Mouse (Mus musculus) heart, adult 2 months (tissue): ENCODE data around the gene Sdr39u1. TPM values are rescaled to one million over a fixed set of nuclear protein-coding genes. Genes with fewer than 3 reads are reported as not detected.

Source experiments
- DNase-seq, 2 experiments: peaks; one replicate each; pipeline ENCODE4 v3.0.0; 2021
- H3K27ac ChIP-seq: fragments of 200-600 bp; 2 replicates; pipeline ENCODE4 v1.8.1; 2022
- H3K27me3 ChIP-seq: fragments of 200-500 bp; 2 replicates; pipeline ENCODE4 v1.6.1; 2012; ENCODE audit warnings: mild to moderate bottlenecking, low read length, inconsistent platforms, mixed read lengths; ENCODE audit not compliant: control insufficient read depth, insufficient read depth
- H3K36me3 ChIP-seq: fragments of 200-500 bp; 2 replicates; pipeline ENCODE4 v1.6.1; 2012; ENCODE audit warnings: low read length, inconsistent platforms; ENCODE audit not compliant: control insufficient read depth, insufficient read depth
- H3K4me1 ChIP-seq: fragments of 200-500 bp; 2 replicates; pipeline ENCODE4 v1.6.1; 2011; ENCODE audit warnings: low read length; ENCODE audit not compliant: control insufficient read depth, insufficient read depth
- H3K4me3 ChIP-seq: fragments of 200-600 bp; 2 replicates; pipeline ENCODE4 v1.8.1; 2022
- H3K79me2 ChIP-seq: fragments of 200-500 bp; replicated peaks from 2 replicates; pipeline ENCODE4 v1.6.1; 2012; ENCODE audit warnings: mild to moderate bottlenecking, inconsistent platforms, low read length, moderate library complexity, mixed read lengths; ENCODE audit not compliant: control insufficient read depth, insufficient read depth
- H3K9ac ChIP-seq: fragments of 200-500 bp; 2 replicates; pipeline ENCODE4 v1.6.1; 2012; ENCODE audit warnings: low read depth, mild to moderate bottlenecking, control low read depth, inconsistent platforms, low read length, mixed read lengths
- CTCF ChIP-seq: fragments of 200-600 bp; IDR thresholded peaks from 2 replicates; pipeline ENCODE4 v1.8.1; 2022; ENCODE audit warnings: antibody characterized with exemption, mild to moderate bottlenecking, moderate library complexity
- EP300 ChIP-seq: fragments of 200-500 bp; IDR thresholded peaks from 2 replicates; pipeline ENCODE4 v1.6.1; 2011; ENCODE audit warnings: low read depth, low read length, control low read depth; ENCODE audit not compliant: insufficient read depth
- POLR2A ChIP-seq: fragments of 200-500 bp; IDR thresholded peaks from 2 replicates; pipeline ENCODE4 v1.6.1; 2011; ENCODE audit warnings: mild to moderate bottlenecking, low read depth, low read length, control low read depth; ENCODE audit not compliant: insufficient read depth
- WGBS: fragments of 180-500 bp; shearing (Covaris S2); methylation state at CpG from one replicate; pipeline ENCODE4 v1.1.7; 2018; 5-methylcytosine and 5-hydroxymethylcytosine counted together
- intact Hi-C: fragments of 180-260 bp; cut with DNase I; formaldehyde crosslinking; loops from one replicate; pipeline ENCODE4 v1.15.1; 2025
- polyA plus RNA-seq: library from polyadenylated mRNA; depleted of rRNA; stranded (reverse); fragments of >200 nt; gene quantifications from 2 replicates; pipeline ENCODE4 v1.2.3, GENCODE M21; 2012
- total RNA-seq, 2 experiments: library from RNA; stranded (reverse); gene quantifications; 2 replicates each; pipeline ENCODE4 v1.2.3; 2021

Gene Sdr39u1
- total and polyA plus RNA-seq, 3 experiments = 112 to 142 (median 127) TPM

DNA sequence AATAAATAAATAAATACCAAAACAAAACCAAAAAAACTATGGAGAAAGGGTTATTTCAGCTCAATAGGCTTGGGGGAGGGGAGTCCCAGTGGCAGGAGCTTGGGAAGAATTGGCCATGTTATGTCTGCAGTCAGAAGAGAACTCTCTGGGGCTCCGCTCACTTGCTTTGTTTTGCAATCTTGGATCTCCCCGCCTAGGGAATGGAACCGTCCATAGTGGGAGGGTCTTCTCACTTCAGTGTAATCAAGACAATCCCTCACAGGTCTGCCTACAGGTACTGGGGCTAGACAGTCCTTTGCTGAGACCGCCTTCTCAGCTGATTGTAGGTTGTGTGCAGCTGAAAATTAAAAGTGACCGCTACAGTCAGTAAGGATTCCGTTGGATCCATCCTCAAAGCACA is 30.6 kb downstream of the Sdr39u1 start:
- Histone ChIP-seq H3K9ac (no peak overlapping the region), H3K79me2 (no peaks in the 10 kb centered on the region), H3K27me3 (no peaks in the 10 kb centered on the region), H3K36me3 (no peaks in the 10 kb centered on the region), H3K27ac (no peak overlapping the region), H3K4me3 (no peak overlapping the region), H3K4me1 (peaks cover 5% of the 10 kb centered on the region; the same call in 1 of the 2 replicates)
- WGBS = 95% methylated on average over 6 of the region's 6 CpGs
- TF ChIP-seq POLR2A (no peak), EP300 (no peak), CTCF (no peak)
- no peak for DNase-seq
- intact Hi-C loops = no loop called here

DNA sequence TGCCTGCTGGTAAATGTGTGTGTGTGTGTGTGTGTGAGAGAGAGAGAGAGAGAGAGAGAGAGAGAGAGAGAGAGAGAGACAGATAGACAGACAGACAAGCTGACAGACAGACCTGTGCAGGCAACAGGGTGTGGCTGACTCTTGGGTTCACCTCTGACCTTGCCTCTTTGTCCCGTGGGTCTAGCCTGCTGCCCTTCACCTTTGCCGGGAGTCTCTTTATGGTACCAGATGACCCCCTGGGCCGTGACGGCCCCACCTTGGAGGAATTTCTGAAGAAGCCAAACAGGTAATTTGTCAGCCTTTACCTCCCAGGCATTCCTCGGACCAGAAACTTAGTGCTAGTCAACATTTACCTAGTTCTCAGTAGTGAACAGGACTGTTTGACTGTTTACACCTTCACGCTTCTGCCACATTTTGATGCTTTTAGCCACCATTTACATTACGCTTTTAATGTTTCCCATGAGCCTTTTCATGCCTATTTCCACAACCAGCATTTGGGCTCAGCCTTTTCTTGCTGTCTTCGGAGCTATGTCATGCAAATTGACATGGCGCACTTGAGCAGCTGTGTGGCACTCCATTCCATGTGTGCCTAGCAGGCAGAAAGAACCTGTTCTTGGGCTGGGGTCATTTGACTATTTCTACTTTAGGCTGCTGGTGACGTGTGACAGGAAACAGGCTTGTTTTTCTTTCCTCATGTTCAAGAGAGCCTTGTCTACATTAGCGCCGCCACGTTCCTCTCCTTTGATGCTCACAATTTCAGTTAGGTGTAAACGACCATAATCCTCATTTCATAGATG is 31.7 kb downstream of the Sdr39u1 start:
- Histone ChIP-seq H3K4me1 (no peaks in the 10 kb centered on the region; the same call in 1 of the 2 replicates), H3K27ac (no peak overlapping the region), H3K9ac (no peak overlapping the region), H3K79me2 (no peaks in the 10 kb centered on the region), H3K27me3 (no peaks in the 10 kb centered on the region), H3K36me3 (no peaks in the 10 kb centered on the region), H3K4me3 (no peak overlapping the region)
- intact Hi-C loops = no loop called here
- TF ChIP-seq CTCF (no peak), EP300 (no peak), POLR2A (no peak)
- no peak for DNase-seq
- 87% methylated on average over 14 of the region's 14 CpGs for WGBS

DNA sequence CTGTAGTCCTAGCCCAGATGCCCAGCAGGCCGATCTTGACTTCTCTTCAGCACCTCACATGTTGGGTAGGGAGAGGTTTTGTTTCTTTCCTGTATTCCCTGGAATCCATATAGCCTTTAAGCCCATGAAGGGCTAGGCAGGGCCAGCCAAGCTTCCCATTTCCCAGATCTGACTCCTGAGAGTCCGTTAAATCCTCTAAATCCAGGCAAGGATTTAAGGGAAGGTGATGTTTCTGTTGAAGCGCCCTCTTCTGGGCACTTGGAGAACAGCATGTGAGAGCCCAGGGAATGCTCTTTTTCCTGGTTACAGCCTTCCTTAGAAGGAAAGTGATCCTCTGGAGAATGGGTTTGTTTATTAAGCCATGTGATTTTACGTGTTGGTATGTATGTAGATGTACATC is 33.1 kb downstream of the Sdr39u1 start:
- Histone ChIP-seq H3K4me1 (no peaks in the 10 kb centered on the region), H3K79me2 (no peaks in the 10 kb centered on the region), H3K27ac (no peak overlapping the region), H3K36me3 (no peaks in the 10 kb centered on the region), H3K27me3 (no peaks in the 10 kb centered on the region), H3K9ac (no peak overlapping the region), H3K4me3 (no peak overlapping the region)
- 34% methylated on average over 4 of the region's 4 CpGs for WGBS
- peak; percentile 97 for TF ChIP-seq CTCF
- no peak for TF ChIP-seq EP300
- peak in 1 of 2 experiments; percentile 76 for DNase-seq
- intact Hi-C loops = loop anchor here (2.0 kb wide), 1 partner anchor 86 kb away; no protein-coding TSS in a partner anchor

DNA sequence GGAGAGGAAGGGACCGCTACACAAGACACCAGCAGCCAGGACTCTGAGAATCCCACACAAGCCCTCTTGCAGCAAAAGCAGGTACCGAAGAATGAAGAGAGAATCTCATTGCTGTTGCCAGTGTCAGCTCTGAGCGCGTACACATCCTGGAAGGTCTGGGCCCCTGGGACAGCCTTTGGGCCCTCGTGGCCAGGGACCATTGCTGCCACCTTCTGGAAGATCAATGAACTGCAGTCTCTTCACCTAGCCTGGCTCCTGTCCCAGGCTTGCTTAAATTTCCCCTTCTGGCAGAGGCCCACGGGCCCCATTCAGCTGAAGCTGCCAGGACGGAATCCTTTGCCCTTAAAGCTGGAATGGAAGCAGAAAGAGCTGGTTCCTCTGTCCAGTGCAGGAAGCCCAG is 36.3 kb downstream of the Sdr39u1 start:
- Histone ChIP-seq H3K27ac (no peak overlapping the region), H3K4me1 (no peaks in the 10 kb centered on the region), H3K79me2 (0 out of 2 replicates have a peak, but pooled peaks cover 1% of the 10 kb centered on the region), H3K27me3 (no peaks in the 10 kb centered on the region), H3K36me3 (no peaks in the 10 kb centered on the region), H3K9ac (no peak overlapping the region), H3K4me3 (no peak overlapping the region)
- peak; percentile 79 to 81 for DNase-seq
- no peak for TF ChIP-seq POLR2A
- peak; percentile 99 for TF ChIP-seq CTCF
- peak; percentile 85 for TF ChIP-seq EP300
- intact Hi-C loops = loop anchor here (1.0 kb wide), 1 partner anchor 41 kb away; no protein-coding TSS in a partner anchor
- WGBS = 18% methylated on average over 7 of the region's 7 CpGs

DNA sequence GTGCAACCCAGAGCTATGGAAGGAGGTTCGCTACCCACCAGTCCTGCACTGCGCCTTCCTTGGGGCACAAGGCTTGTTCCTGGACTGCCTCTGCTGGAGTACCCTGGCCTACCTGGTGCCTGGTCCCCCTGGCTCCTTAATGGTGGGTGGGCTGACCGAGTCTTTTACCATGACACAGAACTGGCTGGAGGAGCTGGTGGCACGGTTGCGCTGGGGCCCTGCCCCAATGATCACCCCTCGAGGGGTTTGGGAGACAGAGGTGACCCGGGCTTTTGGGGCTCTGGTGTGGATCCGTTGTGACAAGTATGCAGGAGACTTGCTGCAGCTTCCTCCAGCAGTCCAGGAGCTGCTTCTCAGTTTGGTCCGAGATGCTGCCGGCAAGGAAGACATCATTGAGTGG is 37.1 kb downstream of the Sdr39u1 start:
- Histone ChIP-seq H3K36me3 (no peaks in the 10 kb centered on the region), H3K27ac (no peak overlapping the region), H3K27me3 (no peaks in the 10 kb centered on the region), H3K4me1 (peaks cover 1% of the 10 kb centered on the region; the same call in 1 of the 2 replicates), H3K4me3 (no peak overlapping the region), H3K9ac (no peak overlapping the region), H3K79me2 (0 out of 2 replicates have a peak, but pooled peaks cover 1% of the 10 kb centered on the region)
- intact Hi-C loops = loop anchor here (1.0 kb wide), 1 partner anchor 41 kb away; no protein-coding TSS in a partner anchor
- no peak for DNase-seq
- TF ChIP-seq POLR2A = no peak
- TF ChIP-seq CTCF = no peak
- no peak for TF ChIP-seq EP300
- 92% methylated on average over 10 of the region's 10 CpGs for WGBS

DNA sequence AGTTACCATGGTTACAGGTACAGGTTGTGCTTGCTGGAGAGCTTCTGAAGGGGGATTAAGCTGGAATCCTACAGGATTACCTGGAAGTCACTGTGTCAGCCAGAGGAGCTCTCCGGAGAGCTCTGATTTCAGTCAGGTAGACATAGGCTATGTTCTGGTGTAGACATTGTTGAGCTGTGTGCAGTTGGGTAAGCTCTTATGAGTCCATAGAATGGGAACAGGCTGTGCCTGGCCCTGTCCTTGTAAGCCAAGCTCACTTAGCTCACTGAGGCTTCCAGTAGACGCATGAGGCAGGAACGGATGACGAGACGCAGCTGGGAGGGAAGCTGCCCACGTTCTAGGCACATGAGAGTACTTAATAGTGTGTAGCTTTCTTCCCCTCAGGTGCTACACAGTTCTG is 37.9 kb downstream of the Sdr39u1 start:
- no peaks in the 10 kb centered on the region for H3K27me3 ChIP-seq
- no peak overlapping the region for H3K4me3 ChIP-seq
- 0 out of 2 replicates have a peak, but pooled peaks cover 1% of the 10 kb centered on the region for H3K79me2 ChIP-seq
- no peak overlapping the region for H3K9ac ChIP-seq
- H3K27ac ChIP-seq = no peak overlapping the region
- no peak for TF ChIP-seq EP300
- no peak for TF ChIP-seq POLR2A
- no peak for TF ChIP-seq CTCF
- DNase-seq = no peak
- WGBS = 64% methylated on average over 6 of the region's 6 CpGs
- peaks cover 5% of the 10 kb centered on the region for H3K4me1 ChIP-seq
- H3K36me3 ChIP-seq = no peaks in the 10 kb centered on the region
- intact Hi-C loops = no loop called here
